ENCODE assay signal across 17 mouse cellular contexts in the genomic region with DNA sequence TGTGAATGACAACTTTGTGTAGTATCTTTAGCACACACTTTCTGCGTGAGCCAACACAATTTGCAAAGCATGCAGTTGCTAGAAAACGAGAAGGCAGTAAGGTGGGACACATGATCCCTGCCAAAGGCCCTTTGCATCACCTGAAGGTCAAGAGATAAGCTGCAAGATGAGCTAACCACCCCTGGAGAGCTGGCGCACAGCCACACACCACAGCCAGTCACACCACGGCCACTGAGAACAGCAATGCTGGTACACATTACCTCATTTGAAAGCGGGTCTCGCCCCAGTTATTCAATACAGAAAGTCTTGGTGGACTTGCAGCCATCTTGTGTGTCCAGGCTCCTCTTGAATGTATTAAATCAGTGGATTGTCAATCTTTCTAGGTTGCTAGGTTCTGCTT. TPM values are rescaled to one million over a fixed set of nuclear protein-coding genes. Genes with fewer than 3 reads are reported as not detected.
A peak's percentile ranks its signal among the peaks of the same experiment; 100 is the strongest.
DNase-seq lines count a peak whose midpoint lies in the region; ATAC-seq lines count a peak whose summit lies in the region.
"Had no signal": no experiment of that assay in that cellular context is flagged by ENCODE, and none has a peak within 500 bp of the region (broad histone marks: within the 10 kb centered on the region; RNA-seq: fewer than 3 reads in every experiment).

No protein-coding gene starts in this region.

- no peaks in the 10 kb centered on the region for H3K9me3 ChIP-seq in heart, embryonic 11.5 days (replicated peaks; ENCODE audit: control insufficient read depth, low read length)
- H3K9me3 ChIP-seq: limb, embryonic 10.5 days; lung, embryonic 15.5 days; midbrain, embryonic 10.5 days had no signal

- no peaks in the 10 kb centered on the region for H3K36me3 ChIP-seq in heart, embryonic 11.5 days (ENCODE audit: control insufficient read depth, insufficient read depth, low read length)
- H3K36me3 ChIP-seq: limb, embryonic 10.5 days; lung, embryonic 15.5 days; midbrain, embryonic 10.5 days had no signal

- H3K27me3 ChIP-seq in heart, embryonic 11.5 days (ENCODE audit: control insufficient read depth, insufficient read depth, low read length): no peaks in the 10 kb centered on the region
- H3K27me3 ChIP-seq: lung, embryonic 15.5 days had no signal

- no peak overlapping the region for H3K4me2 ChIP-seq in heart, embryonic 11.5 days
- H3K4me2 ChIP-seq: lung, embryonic 15.5 days had no signal

- ATAC-seq in heart, embryonic 11.5 days (replicated peaks; ENCODE audit: insufficient number of reproducible peaks, low FRiP score, low TSS enrichment): no peak
- ATAC-seq in megakaryocyte-erythroid progenitor cell, adult 5-6 weeks (replicated peaks; ENCODE audit: low FRiP score, low TSS enrichment, poor library complexity, severe bottlenecking): peak; percentile 67

- H3K9ac ChIP-seq in heart, embryonic 11.5 days (ENCODE audit: low read depth, low read length): no peak overlapping the region
- H3K9ac ChIP-seq: lung, embryonic 15.5 days had no signal

- H3K4me3 ChIP-seq in heart, embryonic 11.5 days (ENCODE audit: low read depth, low read length): no peak overlapping the region
- H3K4me3 ChIP-seq: erythroblast, embryonic 14.5 days; limb, embryonic 10.5 days; lung, embryonic 15.5 days; midbrain, embryonic 10.5 days; myocyte had no signal

- peaks cover 22% of the 10 kb centered on the region for H3K4me1 ChIP-seq in heart, embryonic 11.5 days (ENCODE audit: control insufficient read depth, insufficient read depth, low read length)

- no peak overlapping the region for H3K27ac ChIP-seq in heart, embryonic 11.5 days (ENCODE audit: low read depth, low read length)
- H3K27ac ChIP-seq: limb, embryonic 10.5 days; lung, embryonic 15.5 days; midbrain, embryonic 10.5 days had no signal

- 68% methylated on average over 6 of the region's 6 CpGs for WGBS in heart, embryonic 11.5 days (ENCODE audit: insufficient replicate concordance)

- peak; percentile 22 for DNase-seq in adrenal gland, postnatal 25 days
- DNase-seq in adrenal gland, postnatal 4 days (ENCODE audit: low spot score in 2 of 2): no peak
- DNase-seq in heart, postnatal 4 days: peak; percentile 57
- peak; percentile 15 for DNase-seq in retina, postnatal 1 day
- DNase-seq in retina, embryonic 14.5 days (ENCODE audit: low spot score): no peak
- no peak for DNase-seq in layer of hippocampus, postnatal 10 days (ENCODE audit: low spot score in 2 of 2)
- DNase-seq: B cell, adult 2 months; cerebellum, adult 11-12 months; layer of hippocampus, postnatal 36 days; thymus, postnatal 36 days had no signal

RNA-seq across cellular contexts. Expression of gene Zfp704, which starts 9.3 kb away (rescaled TPM):
- total RNA-seq in adrenal gland, postnatal 25 days (2021): 13.6 and 18.7 TPM in 2 replicates
- 10 to 100 TPM; 29.1 to 34.6 TPM for total RNA-seq in adrenal gland, postnatal 4 days (2021)
- total RNA-seq in heart, postnatal 4 days (2021): 10 to 100 TPM; 36.9 to 38.6 TPM
- polyA plus RNA-seq in heart, embryonic 11.5 days (2014; fragmentation: Nextera tagmentation; extraction: Ambion mirVana): 7.9 and 8.2 TPM in 2 replicates
- 12.5 and 18.9 TPM in 2 replicates for total RNA-seq in megakaryocyte-erythroid progenitor cell, adult 5-6 weeks (2014; fragmentation: Nextera tagmentation)
- total RNA-seq in megakaryocyte-erythroid progenitor cell, adult 5-6 weeks (2017): 8.9 and 12.4 TPM in 2 replicates
- 10 to 100 TPM; 48.3 to 48.8 TPM for total RNA-seq in layer of hippocampus, postnatal 10 days (2021)

Comparison
In these comparisons a context has a peak if more than half of its experiments do, and no peak if none do; other contexts are left out.
1. DNase-seq: peak in adrenal gland, postnatal 25 days (single experiment), heart, postnatal 4 days (single experiment) and retina, postnatal 1 day (single experiment); none in adrenal gland, postnatal 4 days (0 of 2), retina, embryonic 14.5 days (single experiment) and layer of hippocampus, postnatal 10 days (0 of 2).